Mouse (Mus musculus) midbrain, embryonic 13.5 days (tissue): Measurements from ENCODE around the gene Slc22a15. TPM values are rescaled to one million over a fixed set of nuclear protein-coding genes. Genes with fewer than 3 reads are reported as not detected.
A peak's percentile ranks its signal among the peaks of the same experiment; 100 is the strongest.

Experiments
- ATAC-seq: fragments of 200-750 bp; cut with Nextera tagmentation; 2 replicates; pipeline ENCODE4 v1.8.0; 2017; ENCODE audit warnings: mild to moderate bottlenecking, moderate TSS enrichment, moderate library complexity
- H3K27ac ChIP-seq: fragments of 300-500 bp; sonication (generic); 2 replicates; pipeline ENCODE4 v1.5.1; 2015; ENCODE audit warnings: inconsistent platforms, mild to moderate bottlenecking, moderate library complexity
- H3K27me3 ChIP-seq: fragments of 300-500 bp; sonication (generic); 2 replicates; pipeline ENCODE4 v1.6.1; 2015; ENCODE audit warnings: mild to moderate bottlenecking, inconsistent platforms
- H3K36me3 ChIP-seq: fragments of 300-500 bp; sonication (generic); 2 replicates; pipeline ENCODE4 v1.6.1; 2015; ENCODE audit warnings: mild to moderate bottlenecking, inconsistent platforms
- H3K4me1 ChIP-seq: fragments of 300-500 bp; sonication (generic); replicated peaks from 2 replicates; pipeline ENCODE4 v1.6.1; 2015; ENCODE audit warnings: inconsistent platforms
- H3K4me2 ChIP-seq: fragments of 300-500 bp; sonication (generic); replicated peaks from 2 replicates; pipeline ENCODE4 v1.6.1; 2015; ENCODE audit warnings: moderate library complexity, mild to moderate bottlenecking, inconsistent platforms
- H3K4me3 ChIP-seq: fragments of 300-500 bp; sonication (generic); replicated peaks from 2 replicates; pipeline ENCODE4 v1.5.1; 2015; ENCODE audit warnings: mild to moderate bottlenecking, inconsistent platforms
- H3K9ac ChIP-seq: fragments of 300-500 bp; sonication (generic); replicated peaks from 2 replicates; pipeline ENCODE4 v1.6.1; 2015; ENCODE audit warnings: mild to moderate bottlenecking, inconsistent platforms
- H3K9me3 ChIP-seq: fragments of 300-500 bp; sonication (generic); 2 replicates; pipeline ENCODE4 v1.6.1; 2016; ENCODE audit warnings: mild to moderate bottlenecking, inconsistent platforms
- WGBS: fragments of 180-500 bp; shearing (Covaris S2); methylation state at CpG from one replicate; pipeline ENCODE4 v1.1.7; 2015; 5-methylcytosine and 5-hydroxymethylcytosine counted together
- polyA plus RNA-seq: library from polyadenylated mRNA; unstranded; fragments of >200 nt; fragmentation: Nextera tagmentation; extraction: Ambion mirVana; gene quantifications from 2 replicates; pipeline ENCODE4 v1.2.1, GENCODE M21; 2015

Slc22a15 gene
- polyA plus RNA-seq, 1 experiment from 2014 or later, result 8.2 TPM

DNA sequence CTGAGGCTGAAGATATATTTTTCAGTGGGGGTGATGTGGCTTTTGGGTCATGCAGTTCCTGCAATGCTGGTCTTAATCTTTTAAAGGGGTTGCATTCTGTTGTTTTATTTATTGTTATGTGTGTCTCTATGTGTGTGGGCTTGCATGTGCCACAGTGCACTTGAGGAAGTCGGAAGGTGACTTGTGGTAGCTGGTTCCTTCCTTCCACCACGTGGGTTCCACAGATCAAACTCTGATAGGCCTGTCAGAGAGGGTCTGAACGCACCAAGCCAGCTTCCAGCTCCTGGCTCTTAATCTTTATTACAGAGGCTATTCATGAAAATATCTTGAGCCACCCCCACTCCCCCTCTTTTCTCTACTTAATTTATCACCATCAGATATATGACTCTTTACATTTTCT is 40.4 kb downstream of the Slc22a15 start:
- no peak overlapping the region for H3K9ac ChIP-seq
- no peak overlapping the region for H3K27ac ChIP-seq
- H3K4me1 ChIP-seq, result peaks cover 10% of the 10 kb centered on the region; the same call in 1 of the 2 replicates
- 82% methylated on average over 3 of the region's 3 CpGs for WGBS
- H3K9me3 ChIP-seq, result no peaks in the 10 kb centered on the region
- H3K4me3 ChIP-seq, result no peak overlapping the region
- no peak for ATAC-seq
- H3K27me3 ChIP-seq, result no peaks in the 10 kb centered on the region
- H3K36me3 ChIP-seq, result peaks cover 14% of the 10 kb centered on the region
- no peak overlapping the region for H3K4me2 ChIP-seq

- Histone ChIP-seq H3K4me1 (peaks cover 10% of the 10 kb centered on the region; the same call in 1 of the 2 replicates), H3K27ac (no peak overlapping the region), H3K36me3 (peaks cover 26% of the 10 kb centered on the region), H3K4me3 (no peak overlapping the region), H3K27me3 (no peaks in the 10 kb centered on the region), H3K4me2 (no peak overlapping the region), H3K9me3 (no peaks in the 10 kb centered on the region), H3K9ac (no peak overlapping the region)
- 80% methylated on average over 9 of the region's 9 CpGs for WGBS
- no peak for ATAC-seq
Measured at GRCm38 (mm10) chr3:101881721-101882120, 42.5 kb downstream of the Slc22a15 start.

- Histone ChIP-seq H3K27me3 (no peaks in the 10 kb centered on the region), H3K4me1 (peaks cover 13% of the 10 kb centered on the region; the same call in 1 of the 2 replicates), H3K9ac (no peak overlapping the region), H3K36me3 (peaks cover 27% of the 10 kb centered on the region), H3K9me3 (no peaks in the 10 kb centered on the region), H3K27ac (no peak overlapping the region), H3K4me3 (no peak overlapping the region), H3K4me2 (no peak overlapping the region)
- WGBS, result 81% methylated on average over 6 of the region's 6 CpGs
- ATAC-seq, result no peak
Measured at GRCm38 (mm10) chr3:101880818-101881217, 43.4 kb downstream of the Slc22a15 start.

GRCm38 (mm10) chr3:101878136-101878535 is 46.1 kb downstream of the Slc22a15 start:
- Histone ChIP-seq H3K27ac (no peak overlapping the region), H3K9me3 (no peaks in the 10 kb centered on the region), H3K27me3 (no peaks in the 10 kb centered on the region), H3K9ac (no peak overlapping the region), H3K4me1 (peaks cover 14% of the 10 kb centered on the region), H3K4me3 (no peak overlapping the region), H3K36me3 (peaks cover 30% of the 10 kb centered on the region), H3K4me2 (no peak overlapping the region)
- ATAC-seq, result no peak
- 9% methylated on average over 5 of the region's 5 CpGs for WGBS

DNA sequence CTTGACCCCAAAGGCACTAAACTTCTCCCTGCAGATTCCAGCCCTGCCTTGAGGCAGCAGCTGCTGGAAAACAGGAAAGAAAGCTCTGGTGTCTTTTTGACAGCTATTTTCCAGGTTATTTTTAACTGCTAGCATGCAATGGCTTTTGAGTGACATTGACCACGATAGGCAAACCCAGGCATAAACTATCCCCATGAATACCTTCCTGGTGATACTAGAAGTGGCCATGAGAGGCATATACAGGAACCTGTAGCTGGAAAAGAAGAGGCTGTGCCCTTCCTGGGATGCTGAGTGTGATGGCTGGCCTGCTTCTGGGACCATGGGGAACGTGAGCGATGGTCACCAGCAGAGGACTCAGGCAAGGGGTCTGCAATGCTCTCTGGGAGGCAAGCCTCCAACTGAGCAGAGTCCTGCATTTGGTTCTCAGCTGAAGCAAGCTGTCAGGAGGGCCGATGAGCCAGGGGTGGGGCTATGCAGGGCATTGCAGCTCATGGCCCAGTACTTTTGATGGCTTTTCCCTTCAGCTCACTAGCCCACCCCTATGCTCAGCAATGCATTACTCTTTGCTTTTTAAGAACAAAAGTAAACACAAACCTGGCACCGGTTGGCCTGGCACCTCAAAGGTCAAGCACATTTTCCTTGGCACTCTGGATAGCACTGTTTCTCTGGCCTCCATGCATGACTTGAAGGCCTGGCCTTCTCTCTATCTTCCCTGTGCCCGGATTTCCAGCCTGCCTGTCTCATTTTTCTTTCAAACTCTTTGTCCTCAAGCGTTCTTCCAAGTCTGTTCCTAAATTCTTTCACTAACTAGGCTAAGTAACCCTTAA is 47.6 kb downstream of the Slc22a15 start:
- Histone ChIP-seq H3K36me3 (peaks cover 35% of the 10 kb centered on the region), H3K27ac (no peak overlapping the region), H3K4me2 (no peak overlapping the region), H3K4me1 (peaks cover 14% of the 10 kb centered on the region), H3K4me3 (no peak overlapping the region), H3K9ac (no peak overlapping the region), H3K27me3 (no peaks in the 10 kb centered on the region), H3K9me3 (no peaks in the 10 kb centered on the region)
- 0 out of 2 replicates have a peak, but pooled peaks have one; percentile 20 for ATAC-seq
- 77% methylated on average over 7 of the region's 7 CpGs for WGBS

GRCm38 (mm10) chr3:101875258-101875920 is 48.9 kb downstream of the Slc22a15 start:
- Histone ChIP-seq H3K4me1 (peaks cover 14% of the 10 kb centered on the region), H3K4me2 (no peak overlapping the region), H3K9ac (no peak overlapping the region), H3K36me3 (peaks cover 39% of the 10 kb centered on the region), H3K27ac (0 out of 2 replicates have a peak overlapping the region, but pooled peaks have one; percentile 20), H3K27me3 (no peaks in the 10 kb centered on the region), H3K4me3 (no peak overlapping the region), H3K9me3 (no peaks in the 10 kb centered on the region)
- WGBS, result 42% methylated on average over 10 of the region's 10 CpGs
- peak; percentile 40; the same call in 1 of the 2 replicates for ATAC-seq

- ATAC-seq, result no peak
- Histone ChIP-seq H3K9ac (no peak overlapping the region), H3K27me3 (no peaks in the 10 kb centered on the region), H3K36me3 (peaks cover 28% of the 10 kb centered on the region; the same call in 1 of the 2 replicates), H3K4me1 (peaks cover 14% of the 10 kb centered on the region), H3K9me3 (no peaks in the 10 kb centered on the region), H3K27ac (no peak overlapping the region), H3K4me3 (no peak overlapping the region), H3K4me2 (no peak overlapping the region)
- WGBS, result 81% methylated on average over 7 of the region's 7 CpGs
Measured at GRCm38 (mm10) chr3:101873061-101873675, 51.1 kb downstream of the Slc22a15 start.

DNA sequence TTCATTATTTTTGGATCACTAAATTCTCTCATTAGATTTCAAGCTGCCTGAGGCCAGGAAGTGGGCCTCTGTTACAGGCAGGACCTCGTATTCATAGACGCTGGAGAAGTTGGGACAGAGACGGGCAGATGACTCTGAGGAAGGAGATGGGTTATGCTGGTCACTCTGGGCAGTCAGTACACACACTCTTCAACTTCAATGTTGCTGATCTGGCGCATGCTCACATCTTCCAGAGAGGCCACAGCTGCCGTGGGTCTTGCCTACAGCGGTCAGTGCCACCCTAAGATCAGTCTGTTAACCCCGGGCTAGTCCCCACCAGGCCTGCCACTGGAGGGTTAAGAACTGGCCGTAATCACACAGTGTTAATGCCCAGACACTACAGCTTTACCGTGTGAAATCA is 52.3 kb downstream of the Slc22a15 start:
- Histone ChIP-seq H3K9ac (no peak overlapping the region), H3K27me3 (no peaks in the 10 kb centered on the region), H3K9me3 (no peaks in the 10 kb centered on the region), H3K4me1 (peaks cover 14% of the 10 kb centered on the region), H3K36me3 (peaks cover 21% of the 10 kb centered on the region; the same call in 1 of the 2 replicates), H3K4me3 (no peak overlapping the region), H3K27ac (no peak overlapping the region), H3K4me2 (no peak overlapping the region)
- no peak for ATAC-seq
- 90% methylated on average over 9 of the region's 9 CpGs for WGBS

- Histone ChIP-seq H3K9me3 (no peaks in the 10 kb centered on the region), H3K4me1 (no peaks in the 10 kb centered on the region), H3K36me3 (peaks cover 35% of the 10 kb centered on the region), H3K27ac (no peak overlapping the region), H3K27me3 (no peaks in the 10 kb centered on the region), H3K4me3 (no peak overlapping the region), H3K4me2 (no peak overlapping the region), H3K9ac (no peak overlapping the region)
- WGBS, result 70% methylated on average over 4 of the region's 4 CpGs
- no peak for ATAC-seq
Measured at GRCm38 (mm10) chr3:101867001-101867421, 57.2 kb downstream of the Slc22a15 start.

GRCm38 (mm10) chr3:101861856-101862255 is 62.4 kb downstream of the Slc22a15 start:
- Histone ChIP-seq H3K4me3 (no peak overlapping the region), H3K27me3 (no peaks in the 10 kb centered on the region), H3K9me3 (no peaks in the 10 kb centered on the region), H3K4me2 (no peak overlapping the region), H3K4me1 (no peaks in the 10 kb centered on the region), H3K36me3 (peaks cover 58% of the 10 kb centered on the region), H3K9ac (no peak overlapping the region), H3K27ac (no peak overlapping the region)
- WGBS, result 81% methylated on average over 3 of the region's 3 CpGs
- no peak for ATAC-seq

GRCm38 (mm10) chr3:101860151-101860550 is 64.1 kb downstream of the Slc22a15 start:
- Histone ChIP-seq H3K36me3 (peaks cover 58% of the 10 kb centered on the region), H3K27me3 (no peaks in the 10 kb centered on the region), H3K4me3 (no peak overlapping the region), H3K27ac (no peak overlapping the region), H3K4me2 (no peak overlapping the region), H3K4me1 (no peaks in the 10 kb centered on the region), H3K9me3 (no peaks in the 10 kb centered on the region), H3K9ac (no peak overlapping the region)
- ATAC-seq, result no peak
- WGBS, result 78% methylated on average over 7 of the region's 7 CpGs

DNA sequence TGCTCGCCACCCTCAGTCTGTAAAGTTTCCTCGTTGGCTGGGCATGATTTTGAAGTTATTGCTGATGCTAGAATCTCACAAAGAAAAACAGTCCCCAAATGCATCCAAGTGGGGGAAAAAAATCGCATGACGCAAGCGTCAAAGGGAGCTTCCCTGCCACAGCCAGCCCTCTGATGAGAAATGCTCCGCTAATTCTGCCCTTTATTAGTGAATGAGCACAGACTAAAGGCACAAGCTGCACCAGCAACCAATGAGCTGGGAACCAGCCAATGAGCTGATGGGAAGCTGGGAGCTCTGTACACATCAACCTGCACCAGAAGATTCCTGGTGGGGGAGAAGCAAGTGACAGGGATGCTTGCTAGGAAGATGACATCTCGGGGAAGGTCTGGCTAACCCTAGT is 64.5 kb downstream of the Slc22a15 start:
- Histone ChIP-seq H3K4me2 (no peak overlapping the region), H3K4me3 (no peak overlapping the region), H3K9me3 (no peaks in the 10 kb centered on the region), H3K36me3 (peaks cover 58% of the 10 kb centered on the region), H3K27ac (no peak overlapping the region), H3K4me1 (no peaks in the 10 kb centered on the region), H3K9ac (no peak overlapping the region), H3K27me3 (no peaks in the 10 kb centered on the region)
- no peak for ATAC-seq
- 57% methylated on average over 7 of the region's 7 CpGs for WGBS
